In genomic region chr17:27513279-27513915, GRCm38 (mm10) we compare ENCODE assay signal across 9 mouse cellular contexts. TPM values are rescaled to one million over a fixed set of nuclear protein-coding genes. Genes with fewer than 3 reads are reported as not detected.
A peak's percentile ranks its signal among the peaks of the same experiment; 100 is the strongest.
DNase-seq lines count a peak whose midpoint lies in the region; ATAC-seq lines count a peak whose summit lies in the region.
"Had no signal": no experiment of that assay in that cellular context is flagged by ENCODE, and none has a peak within 500 bp of the region (broad histone marks: within the 10 kb centered on the region; RNA-seq: fewer than 3 reads in every experiment).

No protein-coding gene starts in this region.

- H3K27ac ChIP-seq in forebrain, embryonic 15.5 days (replicated peaks), result no peak overlapping the region
- peak overlapping the region; percentile 85 for H3K27ac ChIP-seq in midbrain, embryonic 10.5 days (replicated peaks)

- H3K9ac ChIP-seq in forebrain, embryonic 15.5 days (replicated peaks), result peak overlapping the region; percentile 52

- no peaks in the 10 kb centered on the region for H3K9me3 ChIP-seq in forebrain, embryonic 15.5 days
- H3K9me3 ChIP-seq in midbrain, embryonic 10.5 days (replicated peaks), result no peaks in the 10 kb centered on the region

- peaks cover 43% of the 10 kb centered on the region for H3K27me3 ChIP-seq in forebrain, embryonic 15.5 days
- H3K27me3 ChIP-seq in midbrain, embryonic 10.5 days (ENCODE audit: low read depth, poor library complexity, severe bottlenecking), result peaks cover 94% of the 10 kb centered on the region

- peaks cover 28% of the 10 kb centered on the region for H3K4me1 ChIP-seq in forebrain, embryonic 15.5 days
- peaks cover 80% of the 10 kb centered on the region for H3K4me1 ChIP-seq in midbrain, embryonic 10.5 days

- H3K4me2 ChIP-seq in forebrain, embryonic 15.5 days (replicated peaks), result peak overlapping the region; percentile 79

- peak; percentile 39; the same call in 1 of the 2 replicates for ATAC-seq in forebrain, embryonic 15.5 days (replicated peaks)

- H3K36me3 ChIP-seq in forebrain, embryonic 15.5 days, result no peaks in the 10 kb centered on the region
- no peaks in the 10 kb centered on the region for H3K36me3 ChIP-seq in midbrain, embryonic 10.5 days

- peak overlapping the region; percentile 53 for H3K4me3 ChIP-seq in forebrain, embryonic 15.5 days
- H3K4me3 ChIP-seq in midbrain, embryonic 10.5 days, result peak overlapping the region; percentile 74
- H3K4me3 ChIP-seq: myocyte had no signal

- DNase-seq in left cerebral cortex, adult 18-20 months (ENCODE audit: low spot score in 2 of 2), result peak; percentile 20 to 35
- no peak for DNase-seq in left cerebral cortex, adult 9 months (ENCODE audit: low spot score in 2 of 2)
- DNase-seq in cerebellum, adult 11-12 months, result peak; percentile 86
- no peak for DNase-seq in midbrain, embryonic 10.5 days (ENCODE audit: low spot score)
- no peak for DNase-seq in layer of hippocampus, adult 11-12 months (ENCODE audit: low spot score)
- no peak for DNase-seq in layer of hippocampus, adult 18-20 months (ENCODE audit: low spot score in 2 of 2)
- DNase-seq in kidney, adult 8-10 months, result no peak

- WGBS in forebrain, embryonic 15.5 days, result under 1% methylated on average over 64 of the region's 66 CpGs
- 1% methylated on average over 65 of the region's 66 CpGs for WGBS in midbrain, embryonic 10.5 days

RNA-seq across cellular contexts. Expression of gene Grm4, which starts 7.8 kb away (rescaled TPM):
- total RNA-seq in left cerebral cortex, adult 18-20 months (2021), result 10 to 100 TPM; 22.3 to 27.6 TPM
- 2.4 and 3.0 TPM in 2 replicates for polyA plus RNA-seq in forebrain, embryonic 15.5 days (2015; fragmentation: Nextera tagmentation; extraction: Ambion mirVana)
- 2.8 and 3.5 TPM in 2 replicates for polyA plus RNA-seq in midbrain, embryonic 10.5 days (2016; fragmentation: Nextera tagmentation; extraction: Ambion mirVana)
- 10 to 100 TPM in 1 of 2 experiments, 1 to 10 TPM in 1; 9.2 to 12.8 TPM for total RNA-seq in layer of hippocampus, adult 18-20 months (2021)
- polyA plus RNA-seq: myocyte had no signal

RNA-seq across cellular contexts. Expression of gene Hmga1, which starts 42.9 kb away (rescaled TPM):
- total RNA-seq in left cerebral cortex, adult 18-20 months (2021), result 10 to 100 TPM; 50.7 to 58.9 TPM
- polyA plus RNA-seq in forebrain, embryonic 15.5 days (2015; fragmentation: Nextera tagmentation; extraction: Ambion mirVana), result 106 and 121 TPM in 2 replicates
- 620 and 831 TPM in 2 replicates for polyA plus RNA-seq in midbrain, embryonic 10.5 days (2016; fragmentation: Nextera tagmentation; extraction: Ambion mirVana)
- total RNA-seq in layer of hippocampus, adult 18-20 months (2021), result 10 to 100 TPM; 42.1 to 44.6 TPM

RNA-seq across cellular contexts. Expression of gene AI413582, which starts 52.2 kb away (rescaled TPM):
- total RNA-seq in left cerebral cortex, adult 18-20 months (2021), result 10 to 100 TPM; 83.2 to 92.5 TPM
- polyA plus RNA-seq in forebrain, embryonic 15.5 days (2015; fragmentation: Nextera tagmentation; extraction: Ambion mirVana), result 34.8 and 37.4 TPM in 2 replicates
- 16.4 and 19.2 TPM in 2 replicates for polyA plus RNA-seq in midbrain, embryonic 10.5 days (2016; fragmentation: Nextera tagmentation; extraction: Ambion mirVana)
- total RNA-seq in layer of hippocampus, adult 18-20 months (2021), result 10 to 100 TPM; 66.6 to 67.1 TPM

Comparison
In these comparisons a context has a peak if more than half of its experiments do, and no peak if none do; other contexts are left out.
1. DNase-seq: peak in left cerebral cortex, adult 18-20 months (2 of 2) and cerebellum, adult 11-12 months (single experiment); none in left cerebral cortex, adult 9 months (0 of 2), midbrain, embryonic 10.5 days (single experiment), layer of hippocampus, adult 11-12 months (single experiment), layer of hippocampus, adult 18-20 months (0 of 2) and kidney, adult 8-10 months (0 of 2).